Mouse (Mus musculus) intestine, embryonic 14.5 days (tissue): ENCODE results near the gene Thbs2. TPM values are rescaled to one million over a fixed set of nuclear protein-coding genes. Genes with fewer than 3 reads are reported as not detected.
A peak's percentile ranks its signal among the peaks of the same experiment; 100 is the strongest.

Experiments used
- ATAC-seq: fragments of 200-750 bp; cut with Nextera tagmentation; replicated peaks from 2 replicates; pipeline ENCODE4 v1.8.0; 2017; ENCODE audit warnings: low read depth, moderate number of reproducible peaks, moderate TSS enrichment, moderate library complexity; ENCODE audit not compliant: low FRiP score, low TSS enrichment
- DNase-seq: peaks from one replicate; pipeline ENCODE4 v3.0.0-alpha.2; 2018; ENCODE audit warnings: low spot score
- H3K27ac ChIP-seq: fragments of 300-500 bp; sonication (generic); 2 replicates; pipeline ENCODE4 v1.5.1; 2014; ENCODE audit warnings: low read depth, mild to moderate bottlenecking, control low read depth
- H3K27me3 ChIP-seq: fragments of 300-500 bp; sonication (generic); replicated peaks from 2 replicates; pipeline ENCODE4 v1.6.1; 2014; ENCODE audit warnings: low read length, control low read depth; ENCODE audit not compliant: control insufficient read depth, insufficient read depth
- H3K36me3 ChIP-seq: fragments of 300-500 bp; sonication (generic); 2 replicates; pipeline ENCODE4 v1.6.1; 2014; ENCODE audit warnings: low read length, control low read depth; ENCODE audit not compliant: control insufficient read depth, insufficient read depth
- H3K4me1 ChIP-seq: fragments of 300-500 bp; sonication (generic); replicated peaks from 2 replicates; pipeline ENCODE4 v1.6.1; 2014; ENCODE audit warnings: low read length, control low read depth, mixed read lengths; ENCODE audit not compliant: control insufficient read depth, insufficient read depth
- H3K4me2 ChIP-seq: fragments of 300-500 bp; sonication (generic); 2 replicates; pipeline ENCODE4 v1.6.1; 2014; ENCODE audit warnings: low read length
- H3K4me3 ChIP-seq: fragments of 300-500 bp; sonication (generic); 2 replicates; pipeline ENCODE4 v1.5.1; 2014; ENCODE audit warnings: low read depth, low read length, control low read depth, mixed read lengths
- H3K9ac ChIP-seq: fragments of 300-500 bp; sonication (generic); 2 replicates; pipeline ENCODE4 v1.6.1; 2014; ENCODE audit warnings: mild to moderate bottlenecking, low read length
- H3K9me3 ChIP-seq: fragments of 300-500 bp; sonication (generic); 2 replicates; pipeline ENCODE4 v1.6.1; 2016; ENCODE audit warnings: low read length, control low read depth; ENCODE audit not compliant: control insufficient read depth
- WGBS: fragments of 180-500 bp; shearing (Covaris S2); extraction: QIAGEN DNeasy Blood & Tissue Kit; methylation state at CpG from one replicate; pipeline ENCODE4 v1.1.7; 2014; 5-methylcytosine and 5-hydroxymethylcytosine counted together
- polyA plus RNA-seq: library from polyadenylated mRNA; unstranded; fragments of >200 nt; fragmentation: Nextera tagmentation; extraction: Ambion mirVana; gene quantifications from 2 replicates; pipeline ENCODE4 v1.2.1, GENCODE M21; 2014

Thbs2 gene
- polyA plus RNA-seq, 1 experiment from 2014 or later = 55.6 TPM

DNA sequence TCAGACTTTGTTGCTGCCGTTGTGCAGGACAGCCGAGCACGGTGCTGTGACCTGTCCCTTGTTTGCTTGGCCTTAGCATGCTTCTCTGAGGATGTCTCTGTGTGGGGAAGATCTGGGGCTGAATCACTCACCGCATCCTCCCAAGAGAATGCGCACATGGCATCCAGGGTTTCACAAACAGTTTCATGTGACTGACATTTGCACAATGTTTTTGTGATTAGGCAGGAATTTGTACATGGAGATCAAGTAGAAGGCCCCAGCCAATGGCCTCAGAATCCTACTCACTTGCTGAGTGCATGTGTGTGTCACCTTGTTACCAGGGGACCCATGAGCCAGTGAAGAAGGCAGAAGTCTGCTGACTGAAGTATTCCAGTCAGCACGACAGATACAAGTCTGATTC, 9.7 kb upstream of the Thbs2 start:
- 74% methylated on average over 6 of the region's 6 CpGs for WGBS
- no peaks in the 10 kb centered on the region for H3K36me3 ChIP-seq
- H3K9me3 ChIP-seq = no peaks in the 10 kb centered on the region
- DNase-seq = peak; percentile 50
- no peaks in the 10 kb centered on the region for H3K27me3 ChIP-seq
- no peak overlapping the region for H3K4me2 ChIP-seq
- no peak for ATAC-seq
- H3K4me1 ChIP-seq = peaks cover 15% of the 10 kb centered on the region
- H3K4me3 ChIP-seq = no peak overlapping the region
- no peak overlapping the region for H3K9ac ChIP-seq
- H3K27ac ChIP-seq = 0 out of 2 replicates have a peak overlapping the region, but pooled peaks have one; percentile 47

DNA sequence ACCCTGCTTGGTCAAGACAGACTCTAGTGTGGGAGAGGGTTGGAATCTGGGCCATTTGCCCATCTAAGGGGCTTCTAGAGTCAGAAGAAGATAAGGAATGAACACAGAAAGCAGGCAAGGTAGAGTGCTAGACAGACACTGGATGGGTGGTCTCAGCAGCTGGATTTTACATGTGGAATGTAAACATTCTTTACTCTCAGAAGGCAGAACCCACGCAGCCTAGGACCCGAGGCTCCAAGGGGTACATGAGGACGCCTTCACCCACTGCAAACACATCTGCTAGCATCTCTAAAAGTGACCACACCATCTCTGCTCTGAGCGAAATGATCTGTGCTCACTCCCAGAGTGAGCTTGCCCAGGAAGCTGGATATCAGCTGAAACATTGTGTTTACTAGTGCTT, 9.2 kb upstream of the Thbs2 start:
- DNase-seq (peak; percentile 54), ATAC-seq (0 out of 2 replicates have a peak, but pooled peaks have one; percentile 27)
- Histone ChIP-seq H3K4me1 (peaks cover 15% of the 10 kb centered on the region), H3K4me3 (no peak overlapping the region), H3K4me2 (no peak overlapping the region), H3K9me3 (no peaks in the 10 kb centered on the region), H3K27ac (0 out of 2 replicates have a peak overlapping the region, but pooled peaks have one; percentile 47), H3K9ac (no peak overlapping the region), H3K36me3 (no peaks in the 10 kb centered on the region), H3K27me3 (no peaks in the 10 kb centered on the region)
- 34% methylated on average over 4 of the region's 4 CpGs for WGBS

DNA sequence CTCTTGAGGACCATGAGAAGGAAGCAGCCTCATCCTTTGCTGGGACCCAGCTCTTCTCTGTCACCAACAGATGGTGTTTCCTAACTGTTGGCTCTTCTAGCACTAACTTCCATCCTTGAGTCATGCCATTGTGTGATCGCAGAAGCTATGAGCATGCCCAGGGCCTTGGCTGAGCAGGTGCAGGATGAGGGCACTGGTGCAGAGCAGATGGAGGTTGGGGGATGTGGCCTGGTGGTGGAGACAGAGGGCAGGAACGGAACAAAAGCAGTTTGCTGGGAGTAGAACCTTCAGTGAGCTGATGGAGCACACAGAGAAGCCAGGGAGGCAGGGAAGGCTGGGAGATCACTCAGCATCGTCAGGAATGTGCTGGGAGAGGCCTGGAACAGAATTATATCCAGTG, 8.7 kb upstream of the Thbs2 start:
- DNase-seq (peak; percentile 48), ATAC-seq (peak; percentile 36; the same call in 1 of the 2 replicates)
- WGBS = 50% methylated on average over 3 of the region's 3 CpGs
- Histone ChIP-seq H3K9ac (no peak overlapping the region), H3K4me3 (no peak overlapping the region), H3K27me3 (no peaks in the 10 kb centered on the region), H3K27ac (0 out of 2 replicates have a peak overlapping the region, but pooled peaks have one; percentile 47), H3K36me3 (no peaks in the 10 kb centered on the region), H3K4me1 (peaks cover 15% of the 10 kb centered on the region), H3K4me2 (no peak overlapping the region), H3K9me3 (no peaks in the 10 kb centered on the region)

DNA sequence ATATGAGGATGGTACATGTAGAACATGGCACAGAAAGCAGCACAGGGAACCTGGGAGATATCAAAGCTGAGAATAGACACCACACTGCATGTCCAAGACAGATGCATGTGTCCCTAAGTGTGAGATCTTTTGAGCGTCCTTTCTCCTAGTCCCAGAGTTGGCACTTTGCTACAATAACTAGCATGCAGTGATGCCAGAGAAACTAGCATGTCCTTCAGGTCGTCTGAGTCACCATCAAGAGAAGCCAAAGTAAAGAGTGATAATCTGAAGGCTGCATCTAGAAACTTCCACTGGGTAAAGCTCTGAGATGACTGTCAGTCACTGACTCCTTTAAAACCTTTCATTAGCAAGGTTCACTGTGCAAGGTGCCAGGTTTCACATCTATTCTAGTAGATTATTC, 7.9 kb upstream of the Thbs2 start:
- H3K27me3 ChIP-seq = no peaks in the 10 kb centered on the region
- ATAC-seq = no peak
- H3K27ac ChIP-seq = no peak overlapping the region
- H3K36me3 ChIP-seq = no peaks in the 10 kb centered on the region
- no peak overlapping the region for H3K9ac ChIP-seq
- no peak overlapping the region for H3K4me2 ChIP-seq
- H3K4me1 ChIP-seq = peaks cover 15% of the 10 kb centered on the region
- no peaks in the 10 kb centered on the region for H3K9me3 ChIP-seq
- no peak overlapping the region for H3K4me3 ChIP-seq
- peak; percentile 28 for DNase-seq
- 61% methylated on average over 2 of the region's 2 CpGs for WGBS

DNA sequence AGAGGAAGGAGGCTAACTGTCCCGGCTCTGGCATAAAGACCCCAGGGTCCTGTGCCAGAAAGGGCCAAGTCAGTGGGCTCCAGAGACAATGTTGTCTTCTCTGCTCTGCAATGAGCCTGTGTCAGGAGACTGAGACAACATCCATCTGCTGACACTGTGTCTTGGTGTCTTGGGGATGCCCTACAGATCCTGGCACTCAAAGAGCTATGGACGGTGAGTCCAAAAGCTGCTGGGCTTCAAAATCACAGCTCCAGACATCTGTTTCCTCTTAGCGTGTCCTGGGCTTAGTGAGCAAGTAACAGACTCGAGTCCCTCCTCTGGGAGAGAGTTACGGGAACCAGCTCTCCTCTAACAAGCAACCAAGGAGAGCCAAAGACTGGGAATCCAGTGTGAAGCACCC, 6.2 kb upstream of the Thbs2 start:
- no peak for DNase-seq
- Histone ChIP-seq H3K36me3 (no peaks in the 10 kb centered on the region), H3K9ac (no peak overlapping the region), H3K4me1 (peaks cover 15% of the 10 kb centered on the region), H3K4me2 (no peak overlapping the region), H3K27ac (no peak overlapping the region), H3K4me3 (no peak overlapping the region), H3K9me3 (no peaks in the 10 kb centered on the region), H3K27me3 (no peaks in the 10 kb centered on the region)
- no peak for ATAC-seq
- 60% methylated on average over 5 of the region's 5 CpGs for WGBS

GRCm38 (mm10) chr17:14698188-14698587, 4.2 kb upstream of the Thbs2 start:
- 67% methylated on average over 6 of the region's 6 CpGs for WGBS
- no peak overlapping the region for H3K27ac ChIP-seq
- no peaks in the 10 kb centered on the region for H3K36me3 ChIP-seq

DNA sequence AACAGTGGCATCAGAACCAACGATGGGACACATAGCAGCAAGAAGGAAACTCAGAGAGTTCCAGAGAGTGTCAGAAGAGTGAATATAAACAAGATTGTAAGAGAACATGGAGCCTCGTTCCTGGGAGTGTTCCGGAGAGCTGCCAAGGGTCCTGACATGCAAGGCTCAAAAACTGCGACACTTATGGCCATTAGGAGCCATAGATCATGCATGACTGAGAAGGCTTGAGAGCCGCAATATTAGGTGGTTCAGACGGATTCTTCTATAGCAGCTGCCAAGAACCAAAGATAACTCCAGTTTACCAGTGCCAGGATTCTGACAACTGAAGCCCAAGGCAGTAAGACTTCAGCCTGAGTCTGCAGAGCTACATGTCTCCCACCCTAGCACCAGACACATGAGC, 3.1 kb upstream of the Thbs2 start:
- H3K4me2 ChIP-seq = no peak overlapping the region

More at GRCm38 (mm10) chr17:14698188-14698587, 4.2 kb upstream of the Thbs2 start:
- Histone ChIP-seq H3K27me3 (no peaks in the 10 kb centered on the region), H3K4me3 (no peak overlapping the region), H3K9me3 (no peaks in the 10 kb centered on the region), H3K9ac (no peak overlapping the region), H3K4me1 (peaks cover 13% of the 10 kb centered on the region), H3K4me2 (no peak overlapping the region)
- no peak for ATAC-seq
- DNase-seq = no peak

DNA sequence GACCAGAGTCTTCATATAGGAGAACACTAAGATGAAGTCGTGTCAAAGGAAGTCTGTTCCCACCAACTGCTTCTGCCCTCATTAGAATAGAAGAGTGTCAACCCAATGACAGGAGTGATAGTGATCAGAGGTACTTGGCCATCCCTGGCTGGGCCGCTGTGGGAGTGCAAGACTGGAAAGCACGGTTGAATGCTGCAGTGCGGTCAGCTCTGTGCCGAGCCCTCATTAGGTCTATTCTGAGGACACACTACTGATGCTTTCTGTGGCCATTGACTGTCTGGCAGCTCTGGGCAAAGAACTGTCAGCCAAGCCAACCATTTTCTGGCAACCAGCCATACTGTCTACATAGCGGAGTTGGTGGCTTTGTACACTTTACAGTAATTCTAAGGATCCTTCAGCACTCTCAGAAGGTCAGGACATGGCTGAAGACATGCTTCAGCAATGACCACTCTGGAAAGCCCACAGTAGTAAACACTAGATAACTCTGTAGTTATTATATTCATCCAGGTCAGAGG, 2.3 kb upstream of the Thbs2 start:
- ATAC-seq = no peak
- Histone ChIP-seq H3K36me3 (no peaks in the 10 kb centered on the region), H3K4me3 (no peak overlapping the region), H3K27me3 (no peaks in the 10 kb centered on the region), H3K9me3 (no peaks in the 10 kb centered on the region), H3K4me1 (peaks cover 7% of the 10 kb centered on the region; the same call in 1 of the 2 replicates), H3K9ac (no peak overlapping the region), H3K27ac (no peak overlapping the region), H3K4me2 (no peak overlapping the region)
- WGBS = 96% methylated on average over 6 of the region's 6 CpGs
- no peak for DNase-seq

More for the DNA sequence above, 3.1 kb upstream of the Thbs2 start:
- H3K27me3 ChIP-seq = no peaks in the 10 kb centered on the region
- ATAC-seq (no peak), DNase-seq (no peak)
- H3K9ac ChIP-seq = no peak overlapping the region
- 65% methylated on average over 6 of the region's 6 CpGs for WGBS
- peaks cover 7% of the 10 kb centered on the region; the same call in 1 of the 2 replicates for H3K4me1 ChIP-seq
- H3K9me3 ChIP-seq = no peaks in the 10 kb centered on the region
- H3K36me3 ChIP-seq = no peaks in the 10 kb centered on the region
- H3K4me3 ChIP-seq = no peak overlapping the region
- H3K27ac ChIP-seq = no peak overlapping the region
